Mouse (Mus musculus): ENCODE data around the gene Draxin.
A peak's percentile ranks its signal among the peaks of the same experiment; 100 is the strongest.

GRCm38 (mm10) chr4:148154982-148155381 lies 24.5 kb upstream of the Draxin start:
- TF ChIP-seq CTCF (IDR thresholded peaks at IDR 0.05; ENCODE audit: low read depth) (peak; percentile 49), EP300 (IDR thresholded peaks at IDR 0.05; ENCODE audit: low read depth) (no peak)
